14 mouse cellular contexts compared by ENCODE assay signal in the genomic region with DNA sequence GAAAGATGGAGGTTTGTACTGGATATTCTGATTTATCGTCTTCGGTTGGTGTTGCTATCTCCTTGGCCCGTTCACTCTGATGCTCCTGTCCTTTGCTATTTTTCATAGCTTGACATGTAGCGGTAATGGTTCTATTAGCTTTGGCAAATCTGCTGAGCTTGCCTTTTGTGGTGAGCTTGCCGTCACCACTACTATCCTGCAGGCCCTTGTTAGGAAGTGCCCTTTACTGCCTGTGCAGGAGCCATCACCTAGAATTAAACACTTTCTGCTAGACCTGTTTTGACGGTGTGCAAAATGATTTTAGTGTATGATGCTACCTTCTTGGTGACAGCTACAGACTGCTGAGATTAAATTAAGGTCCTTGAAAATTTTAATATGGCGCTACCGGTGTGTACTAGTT.
"Had no signal": no experiment of that assay in that cellular context is flagged by ENCODE, and none has a peak within 500 bp of the region (broad histone marks: within the 10 kb centered on the region; RNA-seq: fewer than 3 reads in every experiment).

No protein-coding gene starts in this region.

- H3K4me2 ChIP-seq: kidney, embryonic 15.5 days; limb, embryonic 15.5 days; liver, embryonic 12.5 days; lung, embryonic 14.5 days; midbrain, embryonic 15.5 days; stomach, embryonic 15.5 days had no signal

- H3K27ac ChIP-seq: kidney, embryonic 15.5 days; limb, embryonic 15.5 days; liver, embryonic 12.5 days; midbrain, embryonic 10.5 days; midbrain, embryonic 15.5 days; stomach, embryonic 15.5 days had no signal

- H3K9me3 ChIP-seq: kidney, embryonic 15.5 days; limb, embryonic 15.5 days; liver, embryonic 12.5 days; midbrain, embryonic 10.5 days; midbrain, embryonic 15.5 days; stomach, embryonic 15.5 days had no signal

- H3K4me1 ChIP-seq: limb, embryonic 15.5 days; liver, embryonic 12.5 days; midbrain, embryonic 10.5 days; stomach, embryonic 15.5 days had no signal

- DNase-seq: kidney, adult 2 months; kidney, postnatal 14 days; lung, embryonic 14.5 days; lung, postnatal 10 days; lung, postnatal 4 days; right cerebral cortex, postnatal 14 days; thymus, adult 2 months; thymus, postnatal 25 days had no signal

- H3K4me3 ChIP-seq: kidney, embryonic 15.5 days; limb, embryonic 15.5 days; liver, embryonic 12.5 days; midbrain, embryonic 10.5 days; midbrain, embryonic 15.5 days; stomach, embryonic 15.5 days had no signal

- H3K9ac ChIP-seq: kidney, embryonic 15.5 days; limb, embryonic 15.5 days; liver, embryonic 12.5 days; lung, embryonic 14.5 days; midbrain, embryonic 15.5 days; stomach, embryonic 15.5 days had no signal

- ATAC-seq: liver, embryonic 12.5 days; midbrain, embryonic 15.5 days had no signal

- H3K27me3 ChIP-seq: kidney, embryonic 15.5 days; limb, embryonic 15.5 days; liver, embryonic 12.5 days; midbrain, embryonic 15.5 days; stomach, embryonic 15.5 days had no signal

- H3K36me3 ChIP-seq: kidney, embryonic 15.5 days; limb, embryonic 15.5 days; liver, embryonic 12.5 days; midbrain, embryonic 10.5 days; midbrain, embryonic 15.5 days; stomach, embryonic 15.5 days had no signal
